Mouse (Mus musculus) layer of hippocampus, postnatal 10 days (tissue): ENCODE results near the gene Clps. TPM values are rescaled to one million over a fixed set of nuclear protein-coding genes. Genes with fewer than 3 reads are reported as not detected.
"Not testable (repeated sequence)": the region's sequence is repeated elsewhere in the genome, so short reads cannot be mapped to it uniquely, and the experiment has no call there.

Experiments used
- DNase-seq, 2 experiments: peaks; one replicate each; pipeline ENCODE4 v3.0.0; 2021; ENCODE audit warnings: low spot score in 2 of 2
- long read RNA-seq: library from polyadenylated mRNA; stranded (forward); transcript quantifications from one replicate; pipeline ENCODE4 v2.0.0, GENCODE M21; 2023
- total RNA-seq, 2 experiments: library from RNA; stranded (reverse); gene quantifications; 2 replicates each; pipeline ENCODE4 v1.2.3; 2021

Clps gene
- not detected for total RNA-seq
- long read RNA-seq, partial matches to known transcripts, result 0 of 1 reads
- long read RNA-seq, other reads (novel, unspliced or antisense), result 1 of 1 reads

- no peak for DNase-seq
Measured at GRCm38 (mm10) chr17:28560598-28560997, at the start of gene Clps. Clps (minus strand) TSS chr17:28560766.

DNA sequence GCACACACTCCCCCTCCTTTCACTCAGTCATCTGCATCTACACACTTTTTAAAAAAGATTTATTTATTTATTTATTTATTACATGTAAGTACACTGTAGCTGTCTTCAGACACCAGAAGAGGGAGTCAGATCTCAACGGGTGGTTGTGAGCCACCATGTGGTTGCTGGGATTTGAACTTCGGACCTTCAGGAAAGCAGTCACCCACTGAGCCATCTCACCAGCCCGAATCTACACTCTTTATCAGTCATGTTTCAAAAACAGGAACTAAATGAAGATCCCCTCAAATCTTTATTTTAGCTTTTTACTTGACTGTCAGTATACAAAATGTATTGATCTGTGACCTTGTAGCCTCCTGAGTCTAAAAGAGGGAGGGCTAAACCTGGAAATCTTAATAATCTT, 49.0 kb upstream of the Clps start:
- DNase-seq, result no peak

- DNase-seq, result no peak
Measured at GRCm38 (mm10) chr17:28601557-28602250, 41.1 kb upstream of the Clps start.

DNA sequence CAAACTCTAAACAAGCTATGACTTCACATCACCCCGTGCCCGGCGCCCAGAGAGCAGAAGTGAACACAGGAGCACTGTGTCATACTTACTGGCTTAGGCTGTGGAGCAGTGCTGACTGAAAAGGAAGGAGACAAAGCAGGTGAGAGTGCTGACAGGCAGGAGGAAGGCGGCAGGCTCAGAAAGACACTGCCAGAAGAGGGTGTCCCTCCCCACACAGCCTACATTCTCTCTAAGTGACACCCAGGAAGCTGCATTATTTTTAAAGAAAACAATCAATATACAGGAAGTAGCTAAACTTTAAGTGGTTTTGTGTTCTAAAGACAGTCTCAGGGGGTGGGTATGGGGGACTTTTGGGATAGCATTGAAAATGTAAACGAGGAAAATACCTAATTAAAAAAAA, 40.2 kb upstream of the Clps start:
- no peak for DNase-seq

GRCm38 (mm10) chr17:28593965-28594364, 33.4 kb upstream of the Clps start:
- no peak for DNase-seq

DNA sequence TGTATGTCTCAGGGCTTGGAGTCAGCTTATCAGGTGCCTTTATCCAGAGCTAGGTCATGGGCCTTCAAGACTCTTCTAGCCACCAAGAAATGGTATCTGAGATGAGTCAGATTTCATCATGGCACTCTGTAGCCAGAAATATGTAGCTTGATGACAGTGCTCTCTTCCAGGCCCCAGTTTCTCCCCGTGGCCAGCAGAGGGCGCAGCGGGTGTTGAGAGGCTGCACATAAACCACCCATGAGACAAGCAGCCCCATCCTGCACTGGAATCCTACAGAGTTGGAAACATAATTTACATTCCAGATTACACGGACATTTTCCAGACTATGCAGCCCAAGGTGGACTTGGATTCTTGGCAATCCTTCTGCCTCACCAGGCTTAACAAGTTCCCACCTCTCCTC, 32.4 kb upstream of the Clps start:
- DNase-seq, result peak; percentile 85 to 86

DNA sequence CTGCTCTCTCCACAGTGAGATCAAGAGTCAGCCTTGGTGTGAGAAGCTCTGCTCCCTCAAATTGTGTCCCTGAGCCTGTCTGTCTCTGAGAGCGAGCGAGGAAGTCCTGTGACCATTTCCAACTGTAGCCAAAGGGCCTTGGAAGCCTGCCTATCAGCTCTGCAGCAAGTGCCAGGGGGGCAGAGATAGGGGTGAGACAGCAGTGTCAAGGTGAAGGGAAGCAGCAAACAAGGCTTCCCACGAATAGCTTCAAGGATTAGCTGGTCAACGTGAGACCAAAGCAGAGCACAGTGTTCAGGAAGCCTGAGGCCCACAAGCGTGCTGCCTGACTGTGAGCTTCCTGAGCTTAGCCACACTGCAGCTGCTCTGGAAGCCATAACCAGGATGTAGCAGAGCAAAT, 30.9 kb upstream of the Clps start:
- no peak for DNase-seq

- DNase-seq, result no peak
Measured at GRCm38 (mm10) chr17:28590596-28590995, 30.0 kb upstream of the Clps start.

DNA sequence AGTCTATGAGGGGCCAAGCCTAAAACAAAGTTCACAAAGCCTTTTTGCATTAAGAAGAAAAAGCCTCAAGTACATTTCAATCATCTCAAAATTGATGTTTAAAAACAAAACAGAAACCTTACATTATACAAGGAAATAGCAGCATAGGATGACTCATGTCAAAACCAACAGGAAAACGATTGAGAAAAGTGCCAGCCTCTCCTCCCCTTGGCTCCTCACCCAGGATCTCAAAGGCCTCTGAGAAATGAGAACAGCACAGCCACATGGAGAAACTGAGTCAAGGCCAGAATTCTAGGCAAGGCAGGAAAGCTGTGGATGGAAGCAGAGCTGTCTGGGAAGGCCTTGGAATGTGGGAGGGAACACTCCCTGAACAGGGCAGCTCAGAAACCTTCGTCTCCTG, 28.0 kb upstream of the Clps start:
- no peak for DNase-seq

GRCm38 (mm10) chr17:28586509-28586908, 25.9 kb upstream of the Clps start:
- DNase-seq, result no peak

DNA sequence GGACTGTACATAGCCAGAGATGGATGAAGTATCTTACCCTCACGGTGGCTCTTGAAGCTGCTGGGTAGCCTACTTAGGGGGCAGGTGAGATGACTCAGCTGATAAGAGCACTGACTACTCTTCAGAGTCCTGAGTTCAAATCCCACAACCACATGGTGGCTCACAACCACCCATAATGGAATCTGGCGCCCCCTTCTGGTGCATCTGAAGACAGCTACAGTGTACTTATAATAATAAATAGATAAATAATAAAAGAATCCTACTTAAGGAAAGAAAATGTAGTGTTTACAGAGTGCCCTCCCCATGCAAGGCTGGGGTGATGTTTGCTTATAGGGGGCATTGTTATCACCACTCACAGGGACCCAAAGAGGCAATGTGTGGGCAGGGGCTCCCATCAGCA, 20.5 kb upstream of the Clps start:
- no peak for DNase-seq

DNA sequence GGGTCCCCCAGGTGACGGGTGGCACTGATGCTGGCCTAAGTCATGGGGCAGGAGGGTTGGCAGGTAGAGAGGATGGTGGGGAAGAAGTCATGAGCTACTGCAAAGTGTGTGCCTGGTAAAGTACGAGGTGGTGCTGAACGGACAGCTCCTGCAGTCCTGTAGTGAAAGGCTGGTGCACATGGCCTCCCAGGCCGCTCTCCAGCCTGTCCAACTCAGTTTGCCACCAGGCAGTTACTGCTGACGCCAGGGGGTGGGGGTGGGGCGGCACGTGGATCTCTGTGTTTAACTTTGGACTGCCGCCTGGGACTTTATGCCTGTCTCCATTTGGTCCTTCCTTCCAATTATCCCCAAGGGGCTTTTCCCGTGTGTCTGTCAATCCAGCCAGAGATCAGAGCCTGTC, 19.8 kb upstream of the Clps start:
- peak; percentile 54 to 57 for DNase-seq

DNA sequence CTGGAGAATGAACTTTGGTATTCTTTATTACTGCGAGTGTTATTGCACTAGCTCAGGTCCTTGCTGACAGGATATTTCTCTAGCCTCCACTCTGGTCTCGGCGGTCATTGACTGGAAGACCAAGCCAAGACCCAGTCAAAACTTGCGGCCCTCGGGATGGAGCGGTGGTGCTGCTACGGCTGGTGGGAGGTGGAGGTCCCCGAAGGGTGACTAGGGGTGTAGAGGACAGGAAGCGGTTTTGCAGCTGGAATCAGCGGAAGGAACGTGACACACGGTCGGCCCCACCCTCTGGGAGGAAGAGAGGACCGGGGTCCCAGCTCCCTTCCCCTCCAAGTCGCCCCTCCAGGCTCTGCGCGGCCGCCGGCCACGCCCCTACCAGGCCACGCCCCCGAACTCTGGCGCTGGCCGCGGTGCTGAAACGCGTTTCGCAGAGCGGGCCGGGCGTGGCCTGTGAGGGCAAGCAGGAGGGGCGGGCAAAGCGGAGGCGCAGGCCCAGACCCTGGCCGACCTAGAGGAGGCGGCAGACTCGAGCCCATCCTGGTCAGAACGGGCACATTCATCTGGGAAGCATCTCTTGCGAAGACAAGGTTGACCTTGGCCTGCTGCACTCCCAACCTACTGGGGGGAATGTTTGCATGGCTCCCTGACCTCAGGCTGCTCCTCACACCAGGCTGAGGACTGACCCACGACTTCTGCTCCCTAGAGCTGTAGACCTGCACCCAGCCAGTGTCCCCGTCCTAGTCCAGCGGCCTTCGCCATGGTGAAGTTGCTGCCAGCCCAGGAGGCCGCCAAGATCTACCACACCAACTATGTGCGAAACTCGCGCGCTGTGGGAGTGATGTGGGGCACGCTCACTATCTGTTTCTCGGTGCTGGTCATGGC, 14.9 kb upstream of the Clps start, which contains the start of gene Lhfpl5:
Gene Lhfpl5, plus strand, starts transcription at position 398 of the 882 bp plus-strand sequence.
- peak in 1 of 2 experiments; percentile 55 for DNase-seq

DNA sequence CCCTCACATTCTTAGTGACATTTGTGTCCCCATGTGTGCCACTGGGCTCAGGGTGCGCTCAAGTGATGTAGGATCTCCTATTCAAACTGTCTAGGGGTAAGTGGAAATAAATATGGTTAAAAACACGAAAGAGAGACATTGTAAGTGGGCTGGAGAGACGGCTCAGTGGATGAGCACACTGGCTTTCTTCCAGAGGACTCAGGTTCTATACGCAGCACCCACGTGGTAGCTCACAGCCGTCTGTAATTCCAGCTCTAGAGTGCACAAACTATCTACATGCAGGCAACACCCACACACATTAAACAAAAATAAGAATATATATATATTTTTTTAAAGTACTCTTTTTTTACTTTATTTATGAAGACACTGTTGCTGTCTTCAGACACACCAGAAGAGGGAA, 12.4 kb upstream of the Clps start:
- DNase-seq, result no peak

DNA sequence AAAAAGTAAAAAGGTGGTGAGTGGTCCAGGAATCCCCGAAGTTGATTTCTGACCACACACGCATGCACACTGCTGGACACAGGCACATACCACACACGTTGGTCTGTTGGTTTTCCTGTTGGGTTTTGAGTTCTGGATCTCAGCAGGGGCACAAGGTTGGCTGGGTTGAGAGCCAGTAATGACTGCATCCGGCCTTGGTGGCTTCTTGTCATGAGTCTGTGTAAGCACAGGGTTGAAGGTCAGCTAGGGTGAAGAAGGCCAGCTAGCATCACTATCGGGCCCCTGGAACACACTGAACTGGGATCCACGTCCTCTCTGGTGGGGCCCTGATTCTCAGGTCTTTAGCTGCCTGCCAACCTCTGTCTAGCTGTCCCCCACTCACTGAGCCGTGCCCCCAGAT, 12.0 kb upstream of the Clps start:
- no peak for DNase-seq

DNA sequence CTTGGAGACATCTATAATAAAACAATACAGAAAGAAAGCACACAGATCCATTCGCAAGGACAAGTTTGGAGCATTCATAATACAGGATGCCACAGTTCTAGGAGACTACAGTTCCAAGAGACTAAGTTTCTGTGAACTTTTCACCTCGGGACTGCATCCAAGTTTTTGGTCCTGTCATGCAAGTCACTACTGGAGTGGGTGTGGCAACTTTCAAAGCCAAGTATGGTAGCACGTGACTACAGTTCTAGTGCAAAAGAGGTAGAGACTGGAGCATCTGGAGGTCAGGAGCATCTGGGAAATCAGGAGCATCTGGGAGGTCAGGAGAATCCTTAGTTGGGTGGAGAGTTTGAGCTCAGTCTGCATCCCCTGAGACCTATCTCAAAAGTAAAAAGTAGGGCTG, 11.3 kb upstream of the Clps start:
- no peak for DNase-seq

GRCm38 (mm10) chr17:28567541-28567940, 7.0 kb upstream of the Clps start:
- no peak for DNase-seq

GRCm38 (mm10) chr17:28565181-28565580, 4.6 kb upstream of the Clps start:
- DNase-seq, result no peak

- no peak for DNase-seq
Measured at GRCm38 (mm10) chr17:28561613-28562012, 1.0 kb upstream of the Clps start.

GRCm38 (mm10) chr17:28557772-28558171, 2.8 kb downstream of the Clps start:
- no peak for DNase-seq

- no peak for DNase-seq
Measured at GRCm38 (mm10) chr17:28556635-28557396, 3.8 kb downstream of the Clps start.

GRCm38 (mm10) chr17:28554021-28554420, 6.5 kb downstream of the Clps start:
- DNase-seq, result not testable (repeated sequence)
